Mouse (Mus musculus) WW6 (cell line): ENCODE results near the gene Txndc2.

Source experiments
- DNase-seq: peaks from one replicate; pipeline ENCODE4 v3.0.0-alpha.2; 2013; ENCODE audit warnings: low read depth, low spot score

Gene Txndc2

GRCm38 (mm10) chr17:65641734-65642218, at the start of gene Txndc2:
Gene Txndc2 (minus strand): TSS chr17:65642168.
- no peak for DNase-seq

- DNase-seq = no peak
These were observed 41.8 kb upstream of the Txndc2 start for GRCm38 (mm10) chr17:65683731-65684130.

GRCm38 (mm10) chr17:65683316-65683715, 41.3 kb upstream of the Txndc2 start:
- no peak for DNase-seq

GRCm38 (mm10) chr17:65682071-65682680, 40.2 kb upstream of the Txndc2 start:
- DNase-seq = no peak

- no peak for DNase-seq
These were observed 39.5 kb upstream of the Txndc2 start for GRCm38 (mm10) chr17:65681516-65681915.

GRCm38 (mm10) chr17:65680801-65681412, 38.9 kb upstream of the Txndc2 start:
- DNase-seq = no peak

- no peak for DNase-seq
These were observed 38.0 kb upstream of the Txndc2 start for GRCm38 (mm10) chr17:65679806-65680446.

GRCm38 (mm10) chr17:65677742-65678141, 35.8 kb upstream of the Txndc2 start:
- DNase-seq = no peak

- no peak for DNase-seq
These were observed 34.6 kb upstream of the Txndc2 start for GRCm38 (mm10) chr17:65676536-65676935.

- no peak for DNase-seq
These were observed 34.0 kb upstream of the Txndc2 start for GRCm38 (mm10) chr17:65675985-65676384.

GRCm38 (mm10) chr17:65674710-65675171, 32.8 kb upstream of the Txndc2 start:
- DNase-seq = no peak

GRCm38 (mm10) chr17:65672926-65673325, 31.0 kb upstream of the Txndc2 start:
- no peak for DNase-seq

- DNase-seq = no peak
These were observed 27.1 kb upstream of the Txndc2 start for GRCm38 (mm10) chr17:65669061-65669460.

GRCm38 (mm10) chr17:65667792-65668191, 25.8 kb upstream of the Txndc2 start:
- DNase-seq = no peak

- no peak for DNase-seq
These were observed 24.6 kb upstream of the Txndc2 start for GRCm38 (mm10) chr17:65666388-65667161.

- DNase-seq = no peak
These were observed 23.9 kb upstream of the Txndc2 start for GRCm38 (mm10) chr17:65665786-65666387.

- DNase-seq = no peak
These were observed 21.5 kb upstream of the Txndc2 start for GRCm38 (mm10) chr17:65663329-65664078.

- no peak for DNase-seq
These were observed 20.7 kb upstream of the Txndc2 start for GRCm38 (mm10) chr17:65662662-65663061.

- no peak for DNase-seq
These were observed 16.4 kb upstream of the Txndc2 start for GRCm38 (mm10) chr17:65658416-65658815.

GRCm38 (mm10) chr17:65657958-65658357, 16.0 kb upstream of the Txndc2 start:
- DNase-seq = no peak

- DNase-seq = no peak
These were observed 14.8 kb upstream of the Txndc2 start for GRCm38 (mm10) chr17:65656731-65657130.
